Mouse (Mus musculus) forebrain, embryonic 10.5 days (tissue): ENCODE measurements around the gene Disc1. TPM values are rescaled to one million over a fixed set of nuclear protein-coding genes. Genes with fewer than 3 reads are reported as not detected.

Experiments
- DNase-seq: peaks from one replicate; pipeline ENCODE4 v3.0.0-alpha.2; 2017; ENCODE audit warnings: low spot score; ENCODE audit errors: extremely low spot score
- H3K27ac ChIP-seq: fragments of 300-500 bp; sonication (generic); 2 replicates; pipeline ENCODE4 v1.5.1; 2016; ENCODE audit warnings: mild to moderate bottlenecking
- H3K27me3 ChIP-seq: fragments of 300-500 bp; sonication (generic); 2 replicates; pipeline ENCODE4 v1.6.1; 2016; ENCODE audit warnings: mild to moderate bottlenecking; ENCODE audit not compliant: poor library complexity, severe bottlenecking
- H3K36me3 ChIP-seq: fragments of 300-500 bp; sonication (generic); replicated peaks from 2 replicates; pipeline ENCODE4 v1.6.1; 2016; ENCODE audit warnings: mild to moderate bottlenecking, moderate library complexity
- H3K4me1 ChIP-seq: fragments of 300-500 bp; sonication (generic); 2 replicates; pipeline ENCODE4 v1.6.1; 2016
- H3K4me3 ChIP-seq: fragments of 300-500 bp; sonication (generic); 2 replicates; pipeline ENCODE4 v1.5.1; 2016; ENCODE audit warnings: mild to moderate bottlenecking, moderate library complexity
- H3K9me3 ChIP-seq: fragments of 300-500 bp; sonication (generic); 2 replicates; pipeline ENCODE4 v1.6.1; 2016; ENCODE audit warnings: mild to moderate bottlenecking, moderate library complexity
- WGBS: fragments of 180-500 bp; shearing (Covaris S2); methylation state at CpG from one replicate; pipeline ENCODE4 v1.1.7; 2016; 5-methylcytosine and 5-hydroxymethylcytosine counted together
- polyA plus RNA-seq: library from polyadenylated mRNA; unstranded; fragments of >200 nt; fragmentation: Nextera tagmentation; extraction: Ambion mirVana; gene quantifications from 2 replicates; pipeline ENCODE4 v1.2.1, GENCODE M21; 2016

The Disc1 gene
- polyA plus RNA-seq, 1 experiment from 2014 or later: 1.3 TPM

- no peaks in the 10 kb centered on the region for H3K36me3 ChIP-seq
- H3K4me1 ChIP-seq: peaks cover 25% of the 10 kb centered on the region
- no peak for DNase-seq
- H3K27me3 ChIP-seq: no peaks in the 10 kb centered on the region; the same call in 1 of the 2 replicates
- no peak overlapping the region for H3K4me3 ChIP-seq
- H3K27ac ChIP-seq: no peak overlapping the region
- peaks cover 5% of the 10 kb centered on the region; the same call in 1 of the 2 replicates for H3K9me3 ChIP-seq
- 86% methylated on average over 7 of the region's 7 CpGs for WGBS
Measured at GRCm38 (mm10) chr8:125140965-125141364, 87.0 kb downstream of the Disc1 start.

- Histone ChIP-seq H3K4me1 (peaks cover 28% of the 10 kb centered on the region), H3K27ac (no peak overlapping the region), H3K9me3 (no peaks in the 10 kb centered on the region), H3K27me3 (no peaks in the 10 kb centered on the region), H3K4me3 (no peak overlapping the region), H3K36me3 (no peaks in the 10 kb centered on the region)
- no peak for DNase-seq
- 67% methylated on average over 20 of the region's 20 CpGs for WGBS
Measured at GRCm38 (mm10) chr8:125156863-125157640, 103.1 kb downstream of the Disc1 start.

- Histone ChIP-seq H3K4me1 (peaks cover 34% of the 10 kb centered on the region), H3K27me3 (no peaks in the 10 kb centered on the region), H3K27ac (no peak overlapping the region), H3K4me3 (no peak overlapping the region), H3K9me3 (no peaks in the 10 kb centered on the region), H3K36me3 (no peaks in the 10 kb centered on the region)
- no peak for DNase-seq
- WGBS: 81% methylated on average over 5 of the region's 5 CpGs
Measured at GRCm38 (mm10) chr8:125157641-125158005, 103.6 kb downstream of the Disc1 start.

- DNase-seq: no peak
- Histone ChIP-seq H3K36me3 (no peaks in the 10 kb centered on the region), H3K4me3 (no peak overlapping the region), H3K27ac (no peak overlapping the region), H3K9me3 (no peaks in the 10 kb centered on the region), H3K4me1 (peaks cover 31% of the 10 kb centered on the region), H3K27me3 (no peaks in the 10 kb centered on the region)
- WGBS: 79% methylated on average over 12 of the region's 12 CpGs
Measured at GRCm38 (mm10) chr8:125159387-125159786, 105.4 kb downstream of the Disc1 start.

DNA sequence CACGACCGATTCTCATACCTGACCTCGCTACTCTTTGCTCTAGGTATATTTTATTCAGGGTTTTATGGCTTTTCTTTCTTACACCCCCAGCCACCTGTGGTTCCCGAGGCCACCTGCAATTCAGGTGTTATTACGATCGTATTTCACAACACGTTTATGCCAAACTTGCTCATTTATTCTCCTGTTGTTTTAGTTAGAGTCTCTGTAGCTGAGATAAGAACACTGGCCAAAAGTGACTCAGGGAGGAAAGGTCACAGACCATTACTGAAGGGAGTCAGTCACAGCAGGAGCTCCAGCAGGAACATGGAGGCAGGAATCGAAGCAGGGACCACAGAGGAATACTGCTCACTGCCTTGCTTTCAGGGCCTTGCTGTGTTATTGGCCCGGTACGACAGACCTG is 109.5 kb downstream of the Disc1 start:
- H3K36me3 ChIP-seq: no peaks in the 10 kb centered on the region
- no peak overlapping the region for H3K4me3 ChIP-seq
- H3K27me3 ChIP-seq: no peaks in the 10 kb centered on the region
- peaks cover 16% of the 10 kb centered on the region for H3K4me1 ChIP-seq
- no peak overlapping the region for H3K27ac ChIP-seq
- no peaks in the 10 kb centered on the region for H3K9me3 ChIP-seq
- no peak for DNase-seq
- 94% methylated on average over 10 of the region's 10 CpGs for WGBS

DNA sequence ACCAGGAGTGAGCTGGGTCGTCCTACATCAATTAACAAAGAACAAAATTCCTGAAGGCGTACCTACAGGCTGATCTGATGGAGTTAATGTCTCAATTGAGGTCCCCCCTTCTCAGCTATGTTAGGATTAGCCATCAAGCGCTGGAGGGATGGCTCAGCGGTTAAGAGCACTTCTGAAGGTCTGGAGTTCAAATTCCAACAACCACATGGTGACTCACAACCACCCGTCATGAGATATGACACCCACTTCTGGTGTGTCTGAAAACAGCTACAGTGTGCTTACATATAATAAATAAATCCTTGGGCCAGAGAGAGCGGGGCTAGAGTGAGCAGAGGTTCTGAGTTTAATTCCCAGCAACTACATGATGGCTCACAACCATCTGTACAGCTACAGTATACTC is 109.9 kb downstream of the Disc1 start:
- Histone ChIP-seq H3K4me3 (no peak overlapping the region), H3K4me1 (peaks cover 16% of the 10 kb centered on the region), H3K36me3 (no peaks in the 10 kb centered on the region), H3K27ac (no peak overlapping the region), H3K9me3 (no peaks in the 10 kb centered on the region), H3K27me3 (no peaks in the 10 kb centered on the region)
- no peak for DNase-seq
- 90% methylated on average over 6 of the region's 6 CpGs for WGBS

DNA sequence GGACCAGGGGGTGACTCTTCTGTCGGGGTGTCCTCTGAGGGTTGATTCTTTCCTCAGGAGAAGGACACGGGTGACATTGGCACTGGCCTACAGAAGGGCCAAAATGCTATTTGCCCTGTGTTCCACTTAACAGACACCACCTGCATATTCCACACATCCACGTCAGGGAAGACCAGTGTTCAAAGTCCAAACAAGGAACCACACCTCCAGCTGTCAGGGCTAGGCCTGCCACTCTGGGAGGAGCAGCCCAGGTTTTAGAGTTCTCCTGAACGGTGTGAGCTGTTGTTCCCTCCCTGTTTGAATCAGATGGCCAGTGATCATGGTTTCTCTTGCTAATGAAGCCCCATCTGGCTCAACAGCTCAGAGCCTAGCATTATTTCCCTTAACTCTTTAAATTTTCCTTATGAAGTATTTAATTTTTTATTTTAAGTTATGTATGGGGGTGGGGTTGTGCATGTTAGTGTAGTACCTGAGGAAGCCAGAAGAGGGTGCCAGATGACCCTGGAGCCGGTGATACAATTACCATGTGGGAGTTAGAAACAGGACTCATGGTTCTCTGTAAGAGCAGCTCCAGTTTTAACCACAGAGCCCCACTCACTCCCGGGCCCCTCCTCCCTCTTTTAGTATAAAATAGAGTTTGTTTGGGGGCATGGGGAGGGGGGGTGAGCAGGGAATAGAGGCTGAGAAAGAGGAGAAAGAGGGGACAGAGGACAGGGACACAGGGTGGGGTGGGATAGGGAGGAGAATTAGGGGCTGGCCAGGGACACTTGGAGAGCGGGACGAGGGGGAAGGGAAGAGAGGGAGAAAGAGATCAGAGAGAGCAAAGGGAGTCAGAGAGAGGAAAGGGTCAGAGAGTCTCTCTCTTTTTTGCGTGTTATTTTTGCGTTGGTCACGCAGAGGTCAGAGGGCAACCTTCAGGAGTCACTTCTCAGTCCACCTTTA is 111.8 kb downstream of the Disc1 start:
- Histone ChIP-seq H3K4me3 (no peak overlapping the region), H3K4me1 (peaks cover 9% of the 10 kb centered on the region), H3K27ac (no peak overlapping the region), H3K27me3 (no peaks in the 10 kb centered on the region), H3K36me3 (no peaks in the 10 kb centered on the region), H3K9me3 (no peaks in the 10 kb centered on the region)
- WGBS: 70% methylated on average over 11 of the region's 11 CpGs
- peak; percentile 56 for DNase-seq

DNA sequence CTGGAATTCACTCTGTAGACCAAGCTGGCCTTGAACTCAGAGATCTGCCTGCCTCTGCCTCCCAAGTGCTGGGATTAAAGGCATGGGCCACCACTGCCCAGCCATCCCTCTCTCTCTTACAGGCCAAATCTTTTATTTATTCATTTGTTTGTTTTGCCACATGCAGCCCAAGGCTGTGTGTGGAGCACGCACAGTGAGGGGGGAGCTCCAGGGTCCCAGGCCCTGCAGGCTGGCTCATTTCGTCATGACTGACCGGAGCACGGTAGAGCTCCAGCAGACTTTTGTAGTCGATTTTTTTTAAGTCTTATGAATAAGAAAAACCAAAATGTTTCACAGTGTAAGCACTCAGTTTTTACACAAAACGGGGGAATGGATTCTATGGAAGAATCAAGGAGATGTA is 112.5 kb downstream of the Disc1 start:
- peaks cover 9% of the 10 kb centered on the region for H3K4me1 ChIP-seq
- no peak for DNase-seq
- no peak overlapping the region for H3K4me3 ChIP-seq
- 93% methylated on average over 6 of the region's 6 CpGs for WGBS
- no peak overlapping the region for H3K27ac ChIP-seq
- no peaks in the 10 kb centered on the region for H3K36me3 ChIP-seq
- no peaks in the 10 kb centered on the region for H3K9me3 ChIP-seq
- no peaks in the 10 kb centered on the region for H3K27me3 ChIP-seq

GRCm38 (mm10) chr8:125166988-125167387 is 113.0 kb downstream of the Disc1 start:
- Histone ChIP-seq H3K36me3 (no peaks in the 10 kb centered on the region), H3K27me3 (no peaks in the 10 kb centered on the region), H3K4me1 (peaks cover 9% of the 10 kb centered on the region), H3K9me3 (no peaks in the 10 kb centered on the region), H3K4me3 (no peak overlapping the region), H3K27ac (no peak overlapping the region)
- DNase-seq: no peak
- WGBS: 89% methylated on average over 9 of the region's 9 CpGs

- Histone ChIP-seq H3K36me3 (no peaks in the 10 kb centered on the region), H3K9me3 (no peaks in the 10 kb centered on the region), H3K4me3 (no peak overlapping the region), H3K27ac (no peak overlapping the region), H3K27me3 (no peaks in the 10 kb centered on the region), H3K4me1 (no peaks in the 10 kb centered on the region)
- WGBS: 48% methylated on average over 3 of the region's 3 CpGs
- DNase-seq: no peak
Measured at GRCm38 (mm10) chr8:125169628-125170027, 115.6 kb downstream of the Disc1 start.

DNA sequence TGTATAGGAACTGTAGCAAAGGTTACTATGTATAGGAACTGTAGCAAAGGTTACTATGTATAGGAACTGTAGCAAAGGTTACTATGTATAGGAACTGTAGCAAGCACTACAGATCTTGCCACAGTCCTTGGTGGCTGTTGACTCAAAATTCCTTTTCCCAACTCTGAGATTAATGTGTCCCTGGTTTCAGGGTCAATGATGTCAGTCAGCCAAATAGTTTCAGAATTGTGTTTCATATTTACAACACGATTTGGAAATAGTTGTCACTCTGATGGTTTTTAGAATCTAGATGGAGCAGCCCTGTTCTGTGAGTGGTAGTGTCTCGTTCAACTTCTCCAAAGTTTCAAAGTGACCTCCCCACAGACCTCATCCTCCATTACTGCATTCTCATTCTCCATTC is 117.5 kb downstream of the Disc1 start:
- no peaks in the 10 kb centered on the region for H3K27me3 ChIP-seq
- no peak for DNase-seq
- no peak overlapping the region for H3K4me3 ChIP-seq
- WGBS: 91% methylated on average over 2 of the region's 2 CpGs
- no peaks in the 10 kb centered on the region for H3K4me1 ChIP-seq
- H3K36me3 ChIP-seq: no peaks in the 10 kb centered on the region
- H3K9me3 ChIP-seq: no peaks in the 10 kb centered on the region
- no peak overlapping the region for H3K27ac ChIP-seq

DNA sequence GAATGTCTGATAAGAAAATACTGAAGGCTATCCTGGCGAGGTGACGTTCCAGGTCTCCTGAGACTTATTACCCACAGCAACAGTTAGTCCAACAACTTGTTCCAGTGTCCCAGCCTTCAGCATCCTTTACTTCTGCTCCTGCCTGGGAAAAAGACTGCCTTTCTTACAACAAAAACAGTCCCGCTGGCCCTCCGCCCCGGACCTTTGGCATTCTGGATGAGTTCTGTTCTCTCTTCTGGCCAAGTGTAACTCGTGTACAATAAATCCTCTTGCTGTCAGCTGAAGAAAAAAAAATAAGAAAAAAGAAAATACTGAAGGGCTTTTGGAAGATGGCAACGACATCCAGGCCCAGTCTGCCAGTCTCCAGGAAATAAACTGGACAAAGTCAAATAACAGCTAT is 120.2 kb downstream of the Disc1 start:
- H3K27ac ChIP-seq: no peak overlapping the region
- H3K4me3 ChIP-seq: no peak overlapping the region
- no peak for DNase-seq
- H3K4me1 ChIP-seq: 0 out of 2 replicates have a peak, but pooled peaks cover 4% of the 10 kb centered on the region
- no peaks in the 10 kb centered on the region for H3K27me3 ChIP-seq
- WGBS: 90% methylated on average over 7 of the region's 7 CpGs
- H3K36me3 ChIP-seq: no peaks in the 10 kb centered on the region
- H3K9me3 ChIP-seq: no peaks in the 10 kb centered on the region

GRCm38 (mm10) chr8:125174851-125175250 is 120.9 kb downstream of the Disc1 start:
- Histone ChIP-seq H3K9me3 (no peaks in the 10 kb centered on the region), H3K27me3 (no peaks in the 10 kb centered on the region), H3K36me3 (no peaks in the 10 kb centered on the region), H3K4me1 (0 out of 2 replicates have a peak, but pooled peaks cover 4% of the 10 kb centered on the region), H3K4me3 (no peak overlapping the region), H3K27ac (no peak overlapping the region)
- no peak for DNase-seq
- 74% methylated on average over 4 of the region's 4 CpGs for WGBS
